ENCODE assay signal across 8 mouse cellular contexts in the genomic region with DNA sequence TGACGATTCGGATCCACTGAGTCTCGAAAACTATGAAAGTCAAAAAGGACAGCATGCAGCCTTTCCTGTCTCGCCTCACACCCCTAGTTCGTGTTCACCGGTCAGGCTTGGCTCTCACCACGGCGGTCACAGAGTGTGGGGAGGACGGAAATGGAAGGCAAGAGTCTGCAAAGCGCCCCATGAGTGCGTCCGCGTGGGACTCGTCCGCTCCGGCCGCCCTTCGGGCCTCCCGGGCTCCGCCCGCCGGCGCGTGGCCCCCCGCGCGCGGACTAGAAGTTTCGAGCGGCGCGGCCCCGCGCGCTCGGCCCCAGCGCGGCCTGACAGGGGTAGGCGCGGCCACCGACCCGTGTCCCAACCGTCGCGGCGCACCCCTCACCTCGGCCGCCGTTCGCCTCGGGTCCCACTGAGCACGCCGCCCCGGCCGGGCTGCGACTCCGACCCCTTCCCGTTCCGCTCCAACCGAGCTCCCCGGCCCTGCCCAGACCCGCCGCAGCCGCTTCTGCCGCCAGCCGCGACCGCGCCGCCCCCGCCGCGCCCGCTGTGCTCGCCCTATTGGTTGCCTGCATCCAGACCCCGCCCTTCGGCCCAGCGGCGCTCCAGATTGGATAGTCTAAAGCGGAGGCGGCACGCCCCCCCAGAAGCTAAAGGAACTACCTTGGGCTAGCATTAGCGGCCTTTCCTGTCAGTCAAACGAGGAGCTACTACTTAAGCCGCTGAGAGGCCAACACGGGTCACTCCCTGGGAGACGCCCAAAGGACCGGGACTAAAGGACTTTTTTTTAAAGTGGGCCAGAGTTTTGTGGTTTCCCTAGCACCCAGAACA. TPM values are rescaled to one million over a fixed set of nuclear protein-coding genes. Genes with fewer than 3 reads are reported as not detected.
DNase-seq lines count a peak whose midpoint lies in the region; ATAC-seq lines count a peak whose summit lies in the region.

A gene (minus strand): TSS at position 524 of the 822 bp plus-strand sequence.

- H3K4me3 ChIP-seq in hindbrain, embryonic 15.5 days, result peak within 1 kb of the TSS; percentile 79

- no peaks in the 10 kb centered on the region for H3K9me3 ChIP-seq in hindbrain, embryonic 15.5 days

- ATAC-seq in hindbrain, embryonic 15.5 days (ENCODE audit: low FRiP score, low read depth), result peak; percentile 99

- peak within 1 kb of the TSS; percentile 63 for H3K9ac ChIP-seq in hindbrain, embryonic 15.5 days

- peak within 1 kb of the TSS; percentile 92 for H3K4me2 ChIP-seq in hindbrain, embryonic 15.5 days

- H3K27me3 ChIP-seq in hindbrain, embryonic 15.5 days, result 0 out of 2 replicates have a peak, but pooled peaks cover 5% of the 10 kb centered on the region

- no peaks in the 10 kb centered on the region for H3K36me3 ChIP-seq in hindbrain, embryonic 15.5 days

- under 1% methylated on average over 88 of the region's 88 CpGs for WGBS in hindbrain, embryonic 15.5 days

- peak within 1 kb of the TSS; percentile 62 for H3K27ac ChIP-seq in hindbrain, embryonic 15.5 days (replicated peaks)

- peak; percentile 99 for DNase-seq in R1 (ENCODE audit: low read depth, low spot score)
- DNase-seq in cerebellum, postnatal 25 days, result peak; percentile 89 to 94
- DNase-seq in frontal cortex, postnatal 36 days (ENCODE audit: low spot score in 2 of 2), result peak; percentile 94 to 97
- peak; percentile 95 for DNase-seq in left cerebral cortex, adult 11 months (ENCODE audit: low spot score)
- DNase-seq in lung, postnatal 4 days, result peak; percentile 99 to 100
- DNase-seq in retina, postnatal 7 days (ENCODE audit: low read depth, low spot score), result peak; percentile 92
- peak; percentile 98 for DNase-seq in urinary bladder, adult 2 months (ENCODE audit: low spot score)

- H3K4me1 ChIP-seq in hindbrain, embryonic 15.5 days (replicated peaks), result peaks cover 15% of the 10 kb centered on the region

RNA-seq across cellular contexts. Expression of the gene that starts here (rescaled TPM):
- 27.6 and 31.7 TPM in 2 replicates for polyA plus RNA-seq in hindbrain, embryonic 15.5 days (2015; fragmentation: Nextera tagmentation; extraction: Ambion mirVana)
- 71.5 and 88.1 TPM in 2 replicates for polyA plus RNA-seq in urinary bladder, adult 2 months (2012; rRNA removed)

Comparison
In these comparisons a context has a peak if more than half of its experiments do, and no peak if none do; other contexts are left out.
1. Peak in every context shown above with its lines: DNase-seq, ATAC-seq, H3K4me3 ChIP-seq and H3K27ac ChIP-seq.